Comparison of ENCODE assay signal across 8 mouse cellular contexts in genomic region chr17:8310838-8311614, GRCm38 (mm10). TPM values are rescaled to one million over a fixed set of nuclear protein-coding genes. Genes with fewer than 3 reads are reported as not detected.
DNase-seq lines count a peak whose midpoint lies in the region; ATAC-seq lines count a peak whose summit lies in the region.

Gene Sft2d1 (plus strand): TSS chr17:8311102.

- no peaks in the 10 kb centered on the region for H3K9me3 ChIP-seq in heart, embryonic 13.5 days
- no peaks in the 10 kb centered on the region for H3K9me3 ChIP-seq in liver, embryonic 12.5 days (replicated peaks)
- H3K9me3 ChIP-seq in stomach, embryonic 15.5 days, result no peaks in the 10 kb centered on the region

- peak within 1 kb of the TSS; percentile 91 for H3K9ac ChIP-seq in heart, embryonic 13.5 days
- H3K9ac ChIP-seq in liver, embryonic 12.5 days, result peak within 1 kb of the TSS; percentile 88
- peak within 1 kb of the TSS; percentile 79 for H3K9ac ChIP-seq in stomach, embryonic 15.5 days

- H3K36me3 ChIP-seq in heart, embryonic 13.5 days, result 0 out of 2 replicates have a peak, but pooled peaks cover 6% of the 10 kb centered on the region
- no peaks in the 10 kb centered on the region for H3K36me3 ChIP-seq in liver, embryonic 12.5 days
- no peaks in the 10 kb centered on the region for H3K36me3 ChIP-seq in stomach, embryonic 15.5 days

- H3K27me3 ChIP-seq in heart, embryonic 13.5 days (replicated peaks), result no peaks in the 10 kb centered on the region
- no peaks in the 10 kb centered on the region; the same call in 1 of the 2 replicates for H3K27me3 ChIP-seq in liver, embryonic 12.5 days (replicated peaks)
- no peaks in the 10 kb centered on the region for H3K27me3 ChIP-seq in stomach, embryonic 15.5 days (replicated peaks)

- peak within 1 kb of the TSS; percentile 84 for H3K4me3 ChIP-seq in heart, embryonic 13.5 days
- H3K4me3 ChIP-seq in liver, embryonic 12.5 days, result peak within 1 kb of the TSS; percentile 95
- H3K4me3 ChIP-seq in stomach, embryonic 15.5 days (replicated peaks), result peak within 1 kb of the TSS; percentile 87

- H3K4me1 ChIP-seq in heart, embryonic 13.5 days, result peaks cover 18% of the 10 kb centered on the region
- H3K4me1 ChIP-seq in liver, embryonic 12.5 days, result peaks cover 25% of the 10 kb centered on the region
- H3K4me1 ChIP-seq in stomach, embryonic 15.5 days, result peaks cover 10% of the 10 kb centered on the region

- peak within 1 kb of the TSS; percentile 62 for H3K27ac ChIP-seq in heart, embryonic 13.5 days (replicated peaks)
- H3K27ac ChIP-seq in liver, embryonic 12.5 days, result peak within 1 kb of the TSS; percentile 71
- peak within 1 kb of the TSS; percentile 68; the same call in 1 of the 2 replicates for H3K27ac ChIP-seq in stomach, embryonic 15.5 days

- peak; percentile 95 for DNase-seq in CD4-positive helper T cell, adult 2 months (ENCODE audit: low read depth, low spot score)
- peak; percentile 90 for DNase-seq in brain, embryonic 18.5 days (ENCODE audit: low read depth, low spot score)
- DNase-seq in kidney, postnatal 10 days, result peak; percentile 98
- peak; percentile 96 to 97 for DNase-seq in natural killer cell, adult 2 months (ENCODE audit: low spot score in 2 of 2)

- WGBS in heart, embryonic 13.5 days, result under 1% methylated on average over 36 of the region's 54 CpGs
- WGBS in liver, embryonic 12.5 days (ENCODE audit: insufficient replicate concordance), result 2% methylated on average over 47 of the region's 54 CpGs
- under 1% methylated on average over 51 of the region's 54 CpGs for WGBS in stomach, embryonic 15.5 days

- ATAC-seq in erythroid progenitor cell, adult 5-6 weeks (replicated peaks; ENCODE audit: low FRiP score, poor library complexity, severe bottlenecking), result peak; percentile 97
- peak; percentile 94 for ATAC-seq in heart, embryonic 13.5 days (ENCODE audit: extremely low read depth, insufficient number of reproducible peaks, low FRiP score, low TSS enrichment)
- ATAC-seq in liver, embryonic 12.5 days, result peak; percentile 97
- peak; percentile 95 for ATAC-seq in stomach, embryonic 15.5 days (ENCODE audit: insufficient read depth, low FRiP score, low read depth)

- H3K4me2 ChIP-seq in heart, embryonic 13.5 days, result peak within 1 kb of the TSS; percentile 78
- peak within 1 kb of the TSS; percentile 76 for H3K4me2 ChIP-seq in liver, embryonic 12.5 days
- peak within 1 kb of the TSS; percentile 67 for H3K4me2 ChIP-seq in stomach, embryonic 15.5 days

RNA-seq across cellular contexts. Expression of gene Sft2d1, which starts in this region (rescaled TPM):
- total RNA-seq in erythroid progenitor cell, adult 5-6 weeks (2015; ENCODE audit: low replicate concordance), result 39.4 and 82.9 TPM in 2 replicates
- 7.9 and 21.1 TPM in 2 replicates for total RNA-seq in erythroid progenitor cell, adult 5-6 weeks (2017; ENCODE audit: low replicate concordance)
- 59.1 and 68.9 TPM in 2 replicates for polyA plus RNA-seq in heart, embryonic 13.5 days (2015; fragmentation: Nextera tagmentation; extraction: Ambion mirVana)
- polyA plus RNA-seq in liver, embryonic 12.5 days (2016; fragmentation: Nextera tagmentation; extraction: Ambion mirVana), result 64.0 and 64.8 TPM in 2 replicates
- 72.2 and 75.6 TPM in 2 replicates for polyA plus RNA-seq in stomach, embryonic 15.5 days (2015; fragmentation: Nextera tagmentation; extraction: Ambion mirVana)

Comparison
In these comparisons a context has a peak if more than half of its experiments do, and no peak if none do; other contexts are left out.
1. Peak in every context shown above with its lines: DNase-seq, ATAC-seq, H3K4me3 ChIP-seq and H3K27ac ChIP-seq.